Mouse (Mus musculus) forebrain, embryonic 14.5 days (tissue): ENCODE data around the gene Pgd. TPM values are rescaled to one million over a fixed set of nuclear protein-coding genes. Genes with fewer than 3 reads are reported as not detected.

Experiments used
- ATAC-seq: fragments of 200-750 bp; cut with Nextera tagmentation; 2 replicates; pipeline ENCODE4 v1.8.0; 2017; ENCODE audit warnings: mild to moderate bottlenecking, moderate library complexity
- DNase-seq: peaks from one replicate; pipeline ENCODE4 v3.0.0-alpha.2; 2015; ENCODE audit warnings: low spot score
- H3K27ac ChIP-seq: fragments of 300-500 bp; sonication (generic); 2 replicates; pipeline ENCODE4 v1.5.1; 2014; ENCODE audit warnings: low read depth, mild to moderate bottlenecking, control low read depth, low read length, moderate library complexity
- H3K27me3 ChIP-seq: fragments of 300-500 bp; sonication (generic); replicated peaks from 2 replicates; pipeline ENCODE4 v1.6.1; 2014; ENCODE audit warnings: low read length, control low read depth, mixed read lengths; ENCODE audit not compliant: control insufficient read depth, insufficient read depth
- H3K36me3 ChIP-seq: fragments of 300-500 bp; sonication (generic); 2 replicates; pipeline ENCODE4 v1.6.1; 2014; ENCODE audit warnings: low read length, control low read depth; ENCODE audit not compliant: control insufficient read depth, insufficient read depth
- H3K4me1 ChIP-seq: fragments of 300-500 bp; sonication (generic); 2 replicates; pipeline ENCODE4 v1.6.1; 2014; ENCODE audit warnings: antibody characterized with exemption, low read length, control low read depth; ENCODE audit not compliant: control insufficient read depth, insufficient read depth
- H3K4me2 ChIP-seq: fragments of 300-500 bp; sonication (generic); 2 replicates; pipeline ENCODE4 v1.6.1; 2014; ENCODE audit warnings: mild to moderate bottlenecking, control low read depth, low read length
- H3K4me3 ChIP-seq: fragments of 300-500 bp; sonication (generic); 2 replicates; pipeline ENCODE4 v1.5.1; 2014; ENCODE audit warnings: low read depth, low read length, control low read depth
- H3K9ac ChIP-seq: fragments of 300-500 bp; sonication (generic); 2 replicates; pipeline ENCODE4 v1.6.1; 2014; ENCODE audit warnings: mild to moderate bottlenecking, low read length, control low read depth, moderate library complexity
- H3K9me3 ChIP-seq: fragments of 300-500 bp; sonication (generic); replicated peaks from 2 replicates; pipeline ENCODE4 v1.6.1; 2016; ENCODE audit warnings: low read length, control low read depth, mixed read lengths; ENCODE audit not compliant: control insufficient read depth
- WGBS: fragments of 180-500 bp; shearing (Covaris S2); extraction: QIAGEN DNeasy Blood & Tissue Kit; methylation state at CpG from one replicate; pipeline ENCODE4 v1.1.7; 2014; 5-methylcytosine and 5-hydroxymethylcytosine counted together
- polyA plus RNA-seq: library from polyadenylated mRNA; unstranded; fragments of >200 nt; fragmentation: Nextera tagmentation; extraction: Ambion mirVana; gene quantifications from 2 replicates; pipeline ENCODE4 v1.2.1, GENCODE M21; 2014

Pgd gene
- polyA plus RNA-seq, 1 experiment from 2014 or later = 48.1 TPM

- H3K4me3 ChIP-seq = no peak overlapping the region
- ATAC-seq = no peak
- no peak overlapping the region for H3K9ac ChIP-seq
- H3K27me3 ChIP-seq = no peaks in the 10 kb centered on the region
- no peak overlapping the region for H3K4me2 ChIP-seq
- H3K4me1 ChIP-seq = no peaks in the 10 kb centered on the region
- H3K27ac ChIP-seq = no peak overlapping the region
- 82% methylated on average over 7 of the region's 7 CpGs for WGBS
- H3K9me3 ChIP-seq = no peaks in the 10 kb centered on the region
- H3K36me3 ChIP-seq = peaks cover 50% of the 10 kb centered on the region
- no peak for DNase-seq
These were observed 17.0 kb downstream of the Pgd start for GRCm38 (mm10) chr4:149149611-149150010.

GRCm38 (mm10) chr4:149149196-149149595 is 17.4 kb downstream of the Pgd start:
- WGBS = 88% methylated on average over 9 of the region's 9 CpGs
- no peaks in the 10 kb centered on the region for H3K9me3 ChIP-seq
- H3K36me3 ChIP-seq = peaks cover 46% of the 10 kb centered on the region
- H3K4me1 ChIP-seq = no peaks in the 10 kb centered on the region
- DNase-seq (no peak), ATAC-seq (no peak)
- H3K9ac ChIP-seq = no peak overlapping the region
- no peak overlapping the region for H3K4me2 ChIP-seq
- H3K4me3 ChIP-seq = no peak overlapping the region
- no peaks in the 10 kb centered on the region for H3K27me3 ChIP-seq
- no peak overlapping the region for H3K27ac ChIP-seq

- Histone ChIP-seq H3K9me3 (no peaks in the 10 kb centered on the region), H3K27ac (no peak overlapping the region), H3K4me3 (no peak overlapping the region), H3K36me3 (peaks cover 35% of the 10 kb centered on the region), H3K4me1 (no peaks in the 10 kb centered on the region), H3K27me3 (no peaks in the 10 kb centered on the region), H3K9ac (no peak overlapping the region), H3K4me2 (no peak overlapping the region)
- no peak for DNase-seq
- WGBS = 65% methylated on average over 4 of the region's 4 CpGs
- no peak for ATAC-seq
These were observed 18.5 kb downstream of the Pgd start for GRCm38 (mm10) chr4:149148084-149148483.

GRCm38 (mm10) chr4:149147528-149147927 is 19.0 kb downstream of the Pgd start:
- Histone ChIP-seq H3K9ac (no peak overlapping the region), H3K4me2 (no peak overlapping the region), H3K9me3 (no peaks in the 10 kb centered on the region), H3K27me3 (no peaks in the 10 kb centered on the region), H3K4me1 (no peaks in the 10 kb centered on the region), H3K36me3 (peaks cover 29% of the 10 kb centered on the region), H3K27ac (no peak overlapping the region), H3K4me3 (no peak overlapping the region)
- DNase-seq (no peak), ATAC-seq (no peak)
- 87% methylated on average over 7 of the region's 7 CpGs for WGBS

- Histone ChIP-seq H3K4me3 (no peak overlapping the region), H3K27me3 (no peaks in the 10 kb centered on the region), H3K9ac (no peak overlapping the region), H3K27ac (no peak overlapping the region), H3K36me3 (peaks cover 7% of the 10 kb centered on the region), H3K9me3 (no peaks in the 10 kb centered on the region), H3K4me1 (no peaks in the 10 kb centered on the region), H3K4me2 (no peak overlapping the region)
- DNase-seq (no peak), ATAC-seq (0 out of 2 replicates have a peak, but pooled peaks have one; percentile 7)
- WGBS = 88% methylated on average over 4 of the region's 4 CpGs
These were observed 21.4 kb downstream of the Pgd start for GRCm38 (mm10) chr4:149145151-149145550.

- no peaks in the 10 kb centered on the region for H3K4me1 ChIP-seq
- 3% methylated on average over 3 of the region's 3 CpGs for WGBS
- H3K27ac ChIP-seq = no peak overlapping the region
- peak; percentile 93 for ATAC-seq
- no peaks in the 10 kb centered on the region for H3K9me3 ChIP-seq
- no peak overlapping the region for H3K9ac ChIP-seq
- peaks cover 1% of the 10 kb centered on the region; the same call in 1 of the 2 replicates for H3K36me3 ChIP-seq
- peak; percentile 93 for DNase-seq
- no peak overlapping the region for H3K4me3 ChIP-seq
- no peaks in the 10 kb centered on the region for H3K27me3 ChIP-seq
- H3K4me2 ChIP-seq = no peak overlapping the region
These were observed 22.1 kb downstream of the Pgd start for GRCm38 (mm10) chr4:149144459-149144858.

GRCm38 (mm10) chr4:149143594-149143993 is 23.0 kb downstream of the Pgd start:
- Histone ChIP-seq H3K27ac (no peak overlapping the region), H3K4me1 (no peaks in the 10 kb centered on the region), H3K36me3 (no peaks in the 10 kb centered on the region), H3K27me3 (no peaks in the 10 kb centered on the region), H3K9ac (no peak overlapping the region), H3K4me2 (no peak overlapping the region), H3K4me3 (no peak overlapping the region), H3K9me3 (no peaks in the 10 kb centered on the region)
- ATAC-seq (no peak), DNase-seq (no peak)
- WGBS = 30% methylated on average over 4 of the region's 4 CpGs

- Histone ChIP-seq H3K9me3 (no peaks in the 10 kb centered on the region), H3K4me3 (no peak overlapping the region), H3K4me2 (no peak overlapping the region), H3K36me3 (no peaks in the 10 kb centered on the region), H3K9ac (no peak overlapping the region), H3K27ac (no peak overlapping the region), H3K27me3 (no peaks in the 10 kb centered on the region), H3K4me1 (no peaks in the 10 kb centered on the region)
- ATAC-seq = no peak
- no peak for DNase-seq
- WGBS = 87% methylated on average over 8 of the region's 8 CpGs
These were observed 28.1 kb downstream of the Pgd start for GRCm38 (mm10) chr4:149138515-149138914.

- peak within 1 kb of the TSS; percentile 82 for H3K27ac ChIP-seq
- peak within 1 kb of the TSS; percentile 68 for H3K4me3 ChIP-seq
- no peaks in the 10 kb centered on the region for H3K4me1 ChIP-seq
- H3K27me3 ChIP-seq = no peaks in the 10 kb centered on the region
- no peaks in the 10 kb centered on the region for H3K36me3 ChIP-seq
- ATAC-seq (peak; percentile 92), DNase-seq (peak; percentile 92)
- H3K9me3 ChIP-seq = no peaks in the 10 kb centered on the region
- H3K9ac ChIP-seq = peak within 1 kb of the TSS; percentile 76
- 1% methylated on average over 68 of the region's 68 CpGs for WGBS
- H3K4me2 ChIP-seq = peak within 1 kb of the TSS; percentile 72
These were observed 29.4 kb downstream of the Pgd start, which contains the start of gene Cenps for GRCm38 (mm10) chr4:149136982-149137770. Gene Cenps, minus strand, starts transcription at chr4:149137629.
